Mouse (Mus musculus): ENCODE data around the gene Gm20695. TPM values are rescaled to one million over a fixed set of nuclear protein-coding genes. Genes with fewer than 3 reads are reported as not detected.

Gm20695 gene
- total RNA-seq, 1 experiment from 2014 or later = 0.41 TPM

Other genes with a start within 250 kb of the Gm20695 start
- gene Mefv, start 166.6 kb upstream of the Gm20695 start, total RNA-seq (2017) = 3.9 and 7.0 TPM in 2 replicates
- gene Zfp263, start 140.6 kb upstream of the Gm20695 start, total RNA-seq (2017) = 45.4 and 46.5 TPM in 2 replicates
- not detected in 2 replicates for gene Olfr15, start 53.8 kb upstream of the Gm20695 start, total RNA-seq (2017)
- 0.73 and 0.87 TPM in 2 replicates for gene Zfp174, start 37.4 kb upstream of the Gm20695 start, total RNA-seq (2017)
- 30.0 and 39.6 TPM in 2 replicates for gene Naa60, start 12.3 kb upstream of the Gm20695 start, total RNA-seq (2017)
- 9.1 and 10.3 TPM in 2 replicates for gene Zfp597, start 87 bp upstream of the Gm20695 start, total RNA-seq (2017)
- gene 1700037C18Rik, start 24.0 kb downstream of the Gm20695 start, total RNA-seq (2017) = 2.3 TPM in 1 of 2 replicates, not detected in the other
- gene Cluap1, start 24.2 kb downstream of the Gm20695 start, total RNA-seq (2017) = 51.3 and 55.6 TPM in 2 replicates
- 4.5 and 5.7 TPM in 2 replicates for gene Nlrc3, start 92.0 kb downstream of the Gm20695 start, total RNA-seq (2017)
- gene Slx4, start 119.1 kb downstream of the Gm20695 start, total RNA-seq (2017) = 23.5 and 33.1 TPM in 2 replicates
- gene Dnase1, start 152.3 kb downstream of the Gm20695 start, total RNA-seq (2017) = 0.32 TPM in 1 of 2 replicates, not detected in the other
- gene Trap1, start 193.2 kb downstream of the Gm20695 start, total RNA-seq (2017) = 154 and 169 TPM in 2 replicates

All from common myeloid progenitor, adult 5-6 weeks (primary cell).